Mouse (Mus musculus): ENCODE results near the gene Eepd1.

DNA sequence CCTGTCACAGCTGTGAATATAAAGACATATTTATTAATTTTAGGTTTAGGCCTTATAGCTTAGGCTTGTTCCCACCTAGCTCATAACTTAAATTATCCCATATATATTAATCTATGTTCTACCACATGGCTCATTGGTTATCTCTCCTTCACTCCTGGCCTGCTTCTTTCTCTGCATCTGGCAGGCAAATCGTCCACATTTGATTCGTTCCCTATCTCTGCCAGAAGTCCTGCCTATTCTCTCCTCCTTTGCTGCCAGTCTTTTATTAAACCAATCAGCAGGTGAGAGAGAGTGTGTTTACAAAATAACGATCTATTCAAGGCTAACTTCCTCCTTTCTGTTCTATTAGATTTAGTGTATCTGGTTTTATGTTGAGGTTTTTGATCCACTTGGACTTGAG is 77.5 kb downstream of the Eepd1 start:
- peak; percentile 48 to 64; a peak in 3 of 4 replicates for TF ChIP-seq EP300 (IDR thresholded peaks at IDR 0.05; ENCODE audit: low read depth in 1 of 2, low read length in 2 of 2)
- no peak for TF ChIP-seq POLR2AphosphoS2 (IDR thresholded peaks at IDR 0.05; ENCODE audit: low read length)
- no peak for TF ChIP-seq MXI1 (IDR thresholded peaks at IDR 0.05; ENCODE audit: low read depth, low read length)
- no peak for TF ChIP-seq MYB (IDR thresholded peaks at IDR 0.05; ENCODE audit: low read depth, low read length)
- no peak for TF ChIP-seq USF1 (IDR thresholded peaks at IDR 0.05; ENCODE audit: low read depth, low read length)
- TF ChIP-seq TCF12 (IDR thresholded peaks at IDR 0.05; ENCODE audit: low read depth, low read length), result peak; percentile 60
- no peak for TF ChIP-seq CTCF (IDR thresholded peaks at IDR 0.05 in 2 of 3, conservative IDR thresholded peaks at IDR 0.05 in 1 of 3; ENCODE audit: control insufficient read depth in 1 of 3, insufficient read depth in 1 of 3, low read depth in 2 of 3, low read length in 3 of 3, poor library complexity in 1 of 3, severe bottlenecking in 1 of 3)
